Mouse (Mus musculus) midbrain, embryonic 15.5 days (tissue): ENCODE data around the gene Olfr1136. TPM values are rescaled to one million over a fixed set of nuclear protein-coding genes. Genes with fewer than 3 reads are reported as not detected.

Experiments used
- ATAC-seq: fragments of 200-750 bp; cut with Nextera tagmentation; replicated peaks from 2 replicates; pipeline ENCODE4 v1.8.0; 2017; ENCODE audit warnings: moderate TSS enrichment
- H3K27ac ChIP-seq: fragments of 300-500 bp; sonication (generic); 2 replicates; pipeline ENCODE4 v1.5.1; 2015; ENCODE audit warnings: mild to moderate bottlenecking, inconsistent platforms
- H3K27me3 ChIP-seq: fragments of 300-500 bp; sonication (generic); replicated peaks from 2 replicates; pipeline ENCODE4 v1.6.1; 2015; ENCODE audit warnings: inconsistent platforms
- H3K36me3 ChIP-seq: fragments of 300-500 bp; sonication (generic); replicated peaks from 2 replicates; pipeline ENCODE4 v1.6.1; 2015; ENCODE audit warnings: inconsistent platforms
- H3K4me1 ChIP-seq: fragments of 300-500 bp; sonication (generic); 2 replicates; pipeline ENCODE4 v1.6.1; 2015; ENCODE audit warnings: inconsistent platforms
- H3K4me2 ChIP-seq: fragments of 300-500 bp; sonication (generic); 2 replicates; pipeline ENCODE4 v1.6.1; 2015; ENCODE audit warnings: inconsistent platforms, mild to moderate bottlenecking, moderate library complexity
- H3K4me3 ChIP-seq: fragments of 300-500 bp; sonication (generic); 2 replicates; pipeline ENCODE4 v1.5.1; 2015; ENCODE audit warnings: mild to moderate bottlenecking, inconsistent platforms
- H3K9ac ChIP-seq: fragments of 300-500 bp; sonication (generic); 2 replicates; pipeline ENCODE4 v1.6.1; 2015; ENCODE audit warnings: mild to moderate bottlenecking, inconsistent platforms
- H3K9me3 ChIP-seq: fragments of 300-500 bp; sonication (generic); 2 replicates; pipeline ENCODE4 v1.6.1; 2016; ENCODE audit warnings: inconsistent platforms
- WGBS: fragments of 180-500 bp; shearing (Covaris S2); methylation state at CpG from one replicate; pipeline ENCODE4 v1.1.7; 2015; ENCODE audit warnings: mixed read lengths; 5-methylcytosine and 5-hydroxymethylcytosine counted together
- polyA plus RNA-seq: library from polyadenylated mRNA; unstranded; fragments of >200 nt; fragmentation: Nextera tagmentation; extraction: Ambion mirVana; gene quantifications from 2 replicates; pipeline ENCODE4 v1.2.1, GENCODE M21; 2015

Olfr1136 gene
- not detected in 2 replicates for polyA plus RNA-seq

DNA sequence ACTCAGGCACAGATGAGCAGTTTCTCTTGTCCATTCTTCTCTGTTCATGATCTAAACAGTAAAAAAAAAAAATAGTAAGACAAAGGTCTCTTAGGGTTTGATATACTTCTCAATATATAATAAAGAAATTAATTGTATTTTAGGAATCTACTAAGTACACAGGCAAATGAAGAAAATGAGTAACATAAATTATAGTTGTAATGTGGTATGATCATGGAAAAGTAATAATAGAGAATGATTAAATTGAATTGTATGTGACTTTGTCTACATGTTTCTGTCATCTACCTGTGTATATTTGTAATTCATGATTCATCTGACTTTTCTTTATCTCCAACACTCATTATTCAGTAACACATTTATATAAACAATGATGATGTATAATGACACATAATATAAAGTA, at the start of gene Olfr1136:
TSS of gene Olfr1136 (minus strand) at position 101 of the 400 bp plus-strand sequence.
- H3K9me3 ChIP-seq: no peaks in the 10 kb centered on the region
- H3K4me3 ChIP-seq: no peak within 1 kb of the TSS
- H3K4me1 ChIP-seq: no peaks in the 10 kb centered on the region
- no peak within 1 kb of the TSS for H3K9ac ChIP-seq
- H3K27ac ChIP-seq: no peak within 1 kb of the TSS
- no peaks in the 10 kb centered on the region for H3K36me3 ChIP-seq
- no peak within 1 kb of the TSS for H3K4me2 ChIP-seq
- ATAC-seq: no peak
- no peaks in the 10 kb centered on the region for H3K27me3 ChIP-seq

DNA sequence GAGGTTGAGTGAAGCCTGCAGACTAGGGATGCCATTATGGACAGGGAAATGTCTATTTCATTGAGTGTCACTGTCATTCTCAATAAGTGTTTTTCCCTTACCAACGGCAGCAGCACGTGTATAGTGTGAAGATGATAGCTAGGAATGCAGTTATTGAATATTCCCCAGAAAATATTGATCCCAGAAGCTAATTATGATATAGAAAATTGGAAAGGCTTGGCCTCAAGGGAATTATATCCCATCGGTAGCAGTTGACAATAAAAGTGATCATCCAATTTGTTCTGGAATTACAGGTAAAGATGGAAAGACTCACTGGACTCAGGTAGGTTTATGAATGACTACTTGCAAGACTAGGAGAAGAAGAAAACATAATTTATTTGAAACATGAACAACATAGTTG, 49.7 kb upstream of the Olfr1136 start, which contains the start of gene Olfr1140:
TSS of gene Olfr1140 (plus strand) at position 301 of the 400 bp plus-strand sequence.
- ATAC-seq: no peak
- no peaks in the 10 kb centered on the region for H3K4me1 ChIP-seq
- no peaks in the 10 kb centered on the region for H3K9me3 ChIP-seq
- H3K36me3 ChIP-seq: no peaks in the 10 kb centered on the region
- 72% methylated on average over 3 of the region's 3 CpGs for WGBS
- H3K4me3 ChIP-seq: no peak within 1 kb of the TSS
- no peak within 1 kb of the TSS for H3K4me2 ChIP-seq
- no peak within 1 kb of the TSS for H3K27ac ChIP-seq
- H3K27me3 ChIP-seq: no peaks in the 10 kb centered on the region
- no peak within 1 kb of the TSS for H3K9ac ChIP-seq

DNA sequence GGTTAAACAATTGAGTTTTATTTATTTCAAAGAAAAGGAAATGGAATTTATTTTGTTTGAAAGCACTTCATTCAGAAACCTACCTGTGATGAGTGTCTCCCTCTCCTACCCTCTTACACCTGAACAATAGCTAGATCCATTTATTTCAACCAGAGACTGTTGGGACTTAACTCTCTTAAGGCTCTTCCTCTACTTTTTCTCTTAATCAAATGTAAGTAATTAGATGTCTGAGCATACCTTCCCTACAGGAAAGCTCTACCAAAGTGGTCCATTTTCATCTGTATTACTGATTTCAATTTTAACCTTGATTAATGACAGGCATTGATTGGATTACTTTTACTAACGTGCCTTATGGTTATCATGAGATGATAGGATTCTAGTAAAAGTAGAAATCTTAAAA, 46.1 kb upstream of the Olfr1136 start, which contains the start of gene Olfr1138:
TSS of gene Olfr1138 (minus strand) at position 101 of the 400 bp plus-strand sequence.
- no peak within 1 kb of the TSS for H3K27ac ChIP-seq
- WGBS: 86% methylated on average over 1 of the region's 1 CpGs
- H3K9ac ChIP-seq: no peak within 1 kb of the TSS
- no peaks in the 10 kb centered on the region for H3K36me3 ChIP-seq
- H3K4me2 ChIP-seq: no peak within 1 kb of the TSS
- no peaks in the 10 kb centered on the region for H3K9me3 ChIP-seq
- H3K27me3 ChIP-seq: no peaks in the 10 kb centered on the region
- no peak for ATAC-seq
- no peaks in the 10 kb centered on the region for H3K4me1 ChIP-seq
- H3K4me3 ChIP-seq: no peak within 1 kb of the TSS

DNA sequence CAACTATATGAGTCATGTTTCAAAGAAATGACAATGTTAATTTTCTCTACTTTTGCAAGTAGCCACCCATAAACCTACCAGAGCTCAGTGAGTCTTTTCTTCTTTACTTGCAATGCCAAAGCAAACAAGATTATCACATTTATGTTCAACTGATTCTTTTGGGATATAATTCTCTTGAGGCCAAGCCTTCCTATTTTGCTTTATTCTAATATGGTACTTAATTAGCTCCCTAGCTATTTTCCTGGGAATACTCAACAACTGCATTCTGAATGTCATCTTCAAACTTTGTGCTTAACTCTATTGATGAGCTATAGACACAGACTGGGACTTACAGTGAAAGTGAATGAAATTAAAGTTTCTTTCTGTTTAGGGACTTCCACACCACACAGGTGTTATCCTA, 19.3 kb upstream of the Olfr1136 start, which contains the start of gene Olfr1137:
TSS of gene Olfr1137 (minus strand) at position 101 of the 400 bp plus-strand sequence.
- H3K27ac ChIP-seq: no peak within 1 kb of the TSS
- H3K27me3 ChIP-seq: no peaks in the 10 kb centered on the region
- no peak within 1 kb of the TSS for H3K4me2 ChIP-seq
- no peaks in the 10 kb centered on the region for H3K4me1 ChIP-seq
- ATAC-seq: no peak
- H3K36me3 ChIP-seq: no peaks in the 10 kb centered on the region
- H3K4me3 ChIP-seq: no peak within 1 kb of the TSS
- no peak within 1 kb of the TSS for H3K9ac ChIP-seq
- no peaks in the 10 kb centered on the region for H3K9me3 ChIP-seq

DNA sequence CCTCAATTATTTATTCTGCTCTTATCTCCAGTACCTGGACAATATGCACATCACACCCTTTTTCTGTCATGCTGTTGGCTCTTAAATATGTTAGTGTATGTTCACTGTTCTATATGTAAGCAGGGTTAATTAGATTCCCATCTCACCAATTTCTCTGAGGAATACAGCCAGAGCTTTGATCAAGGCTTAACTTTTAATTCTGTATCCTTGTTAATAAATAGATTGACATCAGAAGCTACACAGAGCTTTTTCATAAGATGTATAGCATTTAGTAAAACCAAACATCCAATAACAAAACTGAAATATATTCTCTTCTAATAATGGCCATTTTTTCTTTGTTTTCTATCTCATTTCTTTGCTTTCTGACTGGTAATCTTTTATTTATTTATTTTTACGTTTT, 20.2 kb downstream of the Olfr1136 start, which contains the start of gene Olfr1135:
TSS of gene Olfr1135 (minus strand) at position 101 of the 400 bp plus-strand sequence.
- no peaks in the 10 kb centered on the region for H3K4me1 ChIP-seq
- 7% methylated on average over 1 of the region's 1 CpGs for WGBS
- no peaks in the 10 kb centered on the region for H3K9me3 ChIP-seq
- no peak within 1 kb of the TSS for H3K4me3 ChIP-seq
- no peak within 1 kb of the TSS for H3K4me2 ChIP-seq
- H3K27me3 ChIP-seq: no peaks in the 10 kb centered on the region
- H3K9ac ChIP-seq: no peak within 1 kb of the TSS
- no peak for ATAC-seq
- no peak within 1 kb of the TSS for H3K27ac ChIP-seq
- no peaks in the 10 kb centered on the region for H3K36me3 ChIP-seq

DNA sequence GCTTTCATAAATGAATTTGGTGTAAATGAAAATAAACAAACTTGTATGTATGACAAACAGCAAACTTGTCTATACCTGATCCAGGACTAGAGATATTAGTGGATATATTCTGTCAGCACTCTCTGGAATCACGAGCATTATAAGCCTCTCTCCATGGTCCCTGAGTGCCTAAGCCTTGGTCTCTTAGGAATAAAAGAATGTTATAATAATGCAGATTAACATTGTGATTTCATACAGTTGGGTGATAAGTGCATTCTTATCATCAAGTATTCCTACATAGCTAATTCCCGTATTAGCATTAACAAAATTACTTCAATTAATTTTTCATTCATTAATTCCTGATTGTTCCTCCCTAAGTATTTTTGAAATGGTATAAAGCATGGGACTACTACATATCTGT, 35.4 kb downstream of the Olfr1136 start, which contains the start of gene Olfr1134:
TSS of gene Olfr1134 (minus strand) at position 101 of the 400 bp plus-strand sequence.
- 76% methylated on average over 2 of the region's 2 CpGs for WGBS

DNA sequence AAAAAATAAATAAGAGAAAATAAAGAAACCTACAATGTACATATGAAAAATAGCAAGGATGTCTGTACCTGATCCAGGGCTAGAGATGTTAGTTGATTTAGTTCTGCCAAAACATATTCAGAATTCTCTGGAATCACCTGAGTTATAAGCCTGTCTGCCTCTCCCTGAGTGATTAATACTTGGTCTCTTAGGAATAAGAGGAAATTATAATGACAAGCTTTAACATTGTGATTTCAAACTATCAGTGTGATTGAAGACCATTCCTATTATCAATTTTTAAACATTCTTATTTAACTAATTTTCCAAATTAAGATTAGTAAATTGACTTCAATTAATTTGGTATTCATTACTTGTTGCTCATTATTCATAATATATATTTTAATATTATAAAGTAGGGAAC, 46.5 kb downstream of the Olfr1136 start, which contains the start of gene Olfr1133:
TSS of gene Olfr1133 (minus strand) at position 101 of the 400 bp plus-strand sequence.
- Histone ChIP-seq H3K4me2 (no peak within 1 kb of the TSS), H3K4me3 (no peak within 1 kb of the TSS), H3K9ac (no peak within 1 kb of the TSS), H3K9me3 (no peaks in the 10 kb centered on the region), H3K27ac (no peak within 1 kb of the TSS), H3K36me3 (no peaks in the 10 kb centered on the region), H3K4me1 (no peaks in the 10 kb centered on the region), H3K27me3 (no peaks in the 10 kb centered on the region)
- ATAC-seq: no peak

More for the DNA sequence above, 35.4 kb downstream of the Olfr1136 start, which contains the start of gene Olfr1134:
- no peak for ATAC-seq
- Histone ChIP-seq H3K9ac (no peak within 1 kb of the TSS), H3K27me3 (no peaks in the 10 kb centered on the region), H3K36me3 (no peaks in the 10 kb centered on the region), H3K27ac (no peak within 1 kb of the TSS), H3K4me2 (no peak within 1 kb of the TSS), H3K4me3 (no peak within 1 kb of the TSS), H3K9me3 (no peaks in the 10 kb centered on the region), H3K4me1 (no peaks in the 10 kb centered on the region)

Other genes with a start within 250 kb of the Olfr1136 start
- not detected in 2 replicates for gene Olfr1126, start 240.0 kb downstream of the Olfr1136 start, polyA plus RNA-seq
- not detected in 2 replicates for gene Pramel7, start 196.9 kb downstream of the Olfr1136 start, polyA plus RNA-seq
- not detected in 2 replicates for gene Pramel6, start 187.4 kb downstream of the Olfr1136 start, polyA plus RNA-seq
- not detected in 2 replicates for gene Olfr153, start 162.2 kb downstream of the Olfr1136 start, polyA plus RNA-seq
- gene Olfr1128, start 148.4 kb downstream of the Olfr1136 start, polyA plus RNA-seq: not detected in 2 replicates
- not detected in 2 replicates for gene Olfr1129, start 120.0 kb downstream of the Olfr1136 start, polyA plus RNA-seq
- gene Olfr1130, start 87.7 kb downstream of the Olfr1136 start, polyA plus RNA-seq: not detected in 2 replicates
- gene Olfr1131, start 66.8 kb downstream of the Olfr1136 start, polyA plus RNA-seq: not detected in 2 replicates
- not detected in 2 replicates for gene Olfr1132, start 56.4 kb downstream of the Olfr1136 start, polyA plus RNA-seq
- not detected in 2 replicates for gene Olfr1133, start 46.6 kb downstream of the Olfr1136 start, polyA plus RNA-seq
- not detected in 2 replicates for gene Olfr1134, start 35.5 kb downstream of the Olfr1136 start, polyA plus RNA-seq
- not detected in 2 replicates for gene Olfr1135, start 20.3 kb downstream of the Olfr1136 start, polyA plus RNA-seq
- not detected in 2 replicates for gene Olfr1137, start 19.2 kb upstream of the Olfr1136 start, polyA plus RNA-seq
- gene Olfr1138, start 46.0 kb upstream of the Olfr1136 start, polyA plus RNA-seq: not detected in 2 replicates
- not detected in 2 replicates for gene Olfr1140, start 49.8 kb upstream of the Olfr1136 start, polyA plus RNA-seq
- not detected in 2 replicates for gene Olfr1141, start 60.0 kb upstream of the Olfr1136 start, polyA plus RNA-seq
- gene Olfr152, start 85.5 kb upstream of the Olfr1136 start, polyA plus RNA-seq: not detected in 2 replicates
- gene Olfr1143, start 106.6 kb upstream of the Olfr1136 start, polyA plus RNA-seq: not detected in 2 replicates
- not detected in 2 replicates for gene Olfr1145, start 115.9 kb upstream of the Olfr1136 start, polyA plus RNA-seq
- not detected in 2 replicates for gene Olfr1148, start 136.6 kb upstream of the Olfr1136 start, polyA plus RNA-seq
- gene Olfr1150-ps1, start 150.0 kb upstream of the Olfr1136 start, polyA plus RNA-seq: not detected in 2 replicates
- gene Olfr1151, start 161.9 kb upstream of the Olfr1136 start, polyA plus RNA-seq: not detected in 2 replicates
- gene Olfr1152, start 172.5 kb upstream of the Olfr1136 start, polyA plus RNA-seq: not detected in 2 replicates
- not detected in 2 replicates for gene Olfr1153, start 201.0 kb upstream of the Olfr1136 start, polyA plus RNA-seq
- not detected in 2 replicates for gene Olfr1154, start 211.2 kb upstream of the Olfr1136 start, polyA plus RNA-seq